Mouse (Mus musculus) T-cell, adult 66 days (primary cell): Measurements from ENCODE around the gene Pgm2l1. TPM values are rescaled to one million over a fixed set of nuclear protein-coding genes. Genes with fewer than 3 reads are reported as not detected.

Source experiments
- total RNA-seq, 2 experiments: library from RNA; stranded (reverse); gene quantifications; 3 replicates in 1 of 2; 4 replicates in 1 of 2; pipeline ENCODE4 v1.2.4; 2023

The Pgm2l1 gene
- 10 to 100 TPM; 28.4 to 35.0 TPM for total RNA-seq

DNA sequence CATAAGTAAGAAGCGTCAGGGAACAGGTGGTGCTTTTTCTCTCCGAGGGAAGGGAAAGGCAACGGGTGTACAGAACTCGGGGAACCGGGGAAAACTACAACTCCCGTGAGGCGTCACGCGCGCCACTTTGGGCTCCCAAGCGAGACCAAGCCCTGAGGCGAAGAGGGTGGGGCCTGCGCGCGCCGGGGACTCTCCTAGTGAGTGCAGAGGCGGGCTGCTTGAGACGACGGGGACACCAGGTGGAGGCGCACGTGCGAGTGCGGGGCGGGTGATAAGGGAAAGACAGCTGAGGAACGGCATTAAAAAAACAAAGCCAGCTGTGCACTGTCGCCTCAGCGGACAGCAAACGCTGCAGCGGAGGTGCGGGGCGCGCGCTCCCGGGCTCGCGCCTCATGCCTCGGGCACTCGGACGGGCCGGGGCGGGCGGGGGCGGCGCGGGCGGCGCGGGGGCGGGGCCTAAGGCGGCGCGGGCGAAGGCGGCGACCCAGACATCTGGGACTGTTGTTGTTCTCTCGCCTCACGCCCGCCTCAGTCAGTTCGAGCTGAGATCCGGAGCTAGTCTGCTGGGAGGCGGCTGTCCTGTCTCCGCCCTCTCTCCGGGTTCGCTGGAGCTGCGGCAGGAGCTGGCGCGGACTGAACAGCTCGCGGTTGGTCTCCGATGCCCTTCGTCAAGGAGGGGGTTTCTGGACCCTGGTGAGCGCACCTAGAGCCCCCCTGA, at the start of gene Pgm2l1:
Pgm2l1 (plus strand) TSS at position 237 of the 718 bp plus-strand sequence.

DNA sequence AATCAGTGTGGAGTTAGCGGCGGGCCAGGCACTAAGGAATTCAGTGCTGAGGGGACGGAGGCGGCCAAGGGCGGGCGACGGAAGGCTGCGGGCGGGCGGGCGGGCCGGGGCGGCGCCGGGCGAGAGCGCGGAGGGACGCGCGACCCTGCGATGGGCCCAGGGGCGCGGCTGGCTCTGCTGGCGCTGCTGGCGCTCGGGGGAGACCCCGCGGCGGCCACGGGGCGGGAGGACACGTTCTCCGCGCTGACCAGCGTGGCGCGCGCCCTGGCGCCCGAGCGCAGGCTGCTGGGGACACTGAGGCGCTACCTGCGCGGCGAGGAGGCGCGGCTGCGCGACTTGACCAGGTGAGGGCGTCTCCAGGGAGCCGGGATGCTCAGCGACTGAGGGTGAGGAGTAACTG, 58.2 kb downstream of the Pgm2l1 start, which contains the start of gene P4ha3:
P4ha3 (plus strand) TSS at position 138 of the 400 bp plus-strand sequence.

Other genes starting within 250 kb of the Pgm2l1 start
- gene Rnf169, start 246.9 kb upstream of the Pgm2l1 start, total RNA-seq = 10 to 100 TPM; 32.1 to 32.5 TPM
- not detected for gene Chrdl2, start 221.2 kb upstream of the Pgm2l1 start, total RNA-seq
- 10 to 100 TPM; 51.5 to 56.0 TPM for gene Pold3, start 105.8 kb upstream of the Pgm2l1 start, total RNA-seq
- 1 to 10 TPM; 2.4 to 3.6 TPM for gene Lipt2, start 68.1 kb upstream of the Pgm2l1 start, total RNA-seq
- gene Kcne3, start 50.9 kb upstream of the Pgm2l1 start, total RNA-seq = not detected
- gene P4ha3, start 58.1 kb downstream of the Pgm2l1 start, total RNA-seq = 1 to 10 TPM in 1 of 2 experiments, under 1 TPM in 1; 0.47 to 1.2 TPM
- 10 to 100 TPM; 73.5 to 77.0 TPM for gene C2cd3, start 144.8 kb downstream of the Pgm2l1 start, total RNA-seq
- 10 to 100 TPM; 50.6 to 54.5 TPM for gene Ppme1, start 144.9 kb downstream of the Pgm2l1 start, total RNA-seq
- 1 to 10 TPM in 1 of 2 experiments, under 1 TPM in 1; 0.99 to 1.5 TPM for gene Ucp3, start 245.6 kb downstream of the Pgm2l1 start, total RNA-seq